Mouse (Mus musculus) intestine, embryonic 14.5 days (tissue): ENCODE results near the gene Prkab2. TPM values are rescaled to one million over a fixed set of nuclear protein-coding genes. Genes with fewer than 3 reads are reported as not detected.

Source experiments
- ATAC-seq: fragments of 200-750 bp; cut with Nextera tagmentation; replicated peaks from 2 replicates; pipeline ENCODE4 v1.8.0; 2017; ENCODE audit warnings: low read depth, moderate number of reproducible peaks, moderate TSS enrichment, moderate library complexity; ENCODE audit not compliant: low FRiP score, low TSS enrichment
- DNase-seq: peaks from one replicate; pipeline ENCODE4 v3.0.0-alpha.2; 2018; ENCODE audit warnings: low spot score
- H3K27ac ChIP-seq: fragments of 300-500 bp; sonication (generic); 2 replicates; pipeline ENCODE4 v1.5.1; 2014; ENCODE audit warnings: low read depth, mild to moderate bottlenecking, control low read depth
- H3K27me3 ChIP-seq: fragments of 300-500 bp; sonication (generic); replicated peaks from 2 replicates; pipeline ENCODE4 v1.6.1; 2014; ENCODE audit warnings: low read length, control low read depth; ENCODE audit not compliant: control insufficient read depth, insufficient read depth
- H3K36me3 ChIP-seq: fragments of 300-500 bp; sonication (generic); 2 replicates; pipeline ENCODE4 v1.6.1; 2014; ENCODE audit warnings: low read length, control low read depth; ENCODE audit not compliant: control insufficient read depth, insufficient read depth
- H3K4me1 ChIP-seq: fragments of 300-500 bp; sonication (generic); replicated peaks from 2 replicates; pipeline ENCODE4 v1.6.1; 2014; ENCODE audit warnings: low read length, control low read depth, mixed read lengths; ENCODE audit not compliant: control insufficient read depth, insufficient read depth
- H3K4me2 ChIP-seq: fragments of 300-500 bp; sonication (generic); 2 replicates; pipeline ENCODE4 v1.6.1; 2014; ENCODE audit warnings: low read length
- H3K4me3 ChIP-seq: fragments of 300-500 bp; sonication (generic); 2 replicates; pipeline ENCODE4 v1.5.1; 2014; ENCODE audit warnings: low read depth, low read length, control low read depth, mixed read lengths
- H3K9ac ChIP-seq: fragments of 300-500 bp; sonication (generic); 2 replicates; pipeline ENCODE4 v1.6.1; 2014; ENCODE audit warnings: mild to moderate bottlenecking, low read length
- H3K9me3 ChIP-seq: fragments of 300-500 bp; sonication (generic); 2 replicates; pipeline ENCODE4 v1.6.1; 2016; ENCODE audit warnings: low read length, control low read depth; ENCODE audit not compliant: control insufficient read depth
- WGBS: fragments of 180-500 bp; shearing (Covaris S2); extraction: QIAGEN DNeasy Blood & Tissue Kit; methylation state at CpG from one replicate; pipeline ENCODE4 v1.1.7; 2014; 5-methylcytosine and 5-hydroxymethylcytosine counted together
- microRNA-seq: library from miRNA; unstranded; fragments of <30 nt; microRNA quantifications from one replicate; pipeline ENCODE4, GENCODE M21; 2016
- polyA plus RNA-seq: library from polyadenylated mRNA; unstranded; fragments of >200 nt; fragmentation: Nextera tagmentation; extraction: Ambion mirVana; gene quantifications from 2 replicates; pipeline ENCODE4 v1.2.1, GENCODE M21; 2014

The Prkab2 gene
- polyA plus RNA-seq, 1 experiment from 2014 or later: 7.6 TPM

DNA sequence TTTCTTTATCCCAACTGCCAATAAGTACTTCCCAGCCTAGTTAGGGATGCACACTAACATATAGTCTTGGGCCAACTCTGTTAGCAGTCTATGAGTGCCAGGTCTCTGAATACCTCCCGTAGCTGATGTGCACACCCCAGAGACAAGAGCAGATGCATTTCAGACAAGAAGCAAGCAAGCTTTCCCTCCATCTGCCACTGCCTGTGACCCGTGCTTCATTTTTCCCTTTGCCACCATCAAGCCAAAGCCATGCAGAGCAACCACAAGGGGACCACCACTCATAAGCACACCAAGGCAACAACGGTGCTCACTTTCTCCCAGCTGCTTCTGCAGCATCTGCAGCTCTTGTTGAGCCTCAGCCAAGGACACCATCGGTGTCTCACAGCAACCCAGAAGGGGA, 48.6 kb downstream of the Prkab2 start:
- H3K27me3 ChIP-seq: no peaks in the 10 kb centered on the region
- no peak overlapping the region for H3K4me3 ChIP-seq
- WGBS: 91% methylated on average over 4 of the region's 4 CpGs
- no peak overlapping the region for H3K4me2 ChIP-seq
- no peak overlapping the region for H3K27ac ChIP-seq
- DNase-seq (no peak), ATAC-seq (no peak)
- H3K4me1 ChIP-seq: no peaks in the 10 kb centered on the region
- no peak overlapping the region for H3K9ac ChIP-seq
- no peaks in the 10 kb centered on the region for H3K9me3 ChIP-seq
- H3K36me3 ChIP-seq: no peaks in the 10 kb centered on the region

- Histone ChIP-seq H3K27ac (no peak overlapping the region), H3K36me3 (no peaks in the 10 kb centered on the region), H3K9me3 (no peaks in the 10 kb centered on the region), H3K4me3 (no peak overlapping the region), H3K4me1 (no peaks in the 10 kb centered on the region), H3K27me3 (no peaks in the 10 kb centered on the region), H3K9ac (no peak overlapping the region), H3K4me2 (no peak overlapping the region)
- no peak for DNase-seq
- no peak for ATAC-seq
- WGBS: 86% methylated on average over 11 of the region's 11 CpGs
These were observed 52.1 kb downstream of the Prkab2 start for GRCm38 (mm10) chr3:97710134-97710533.

DNA sequence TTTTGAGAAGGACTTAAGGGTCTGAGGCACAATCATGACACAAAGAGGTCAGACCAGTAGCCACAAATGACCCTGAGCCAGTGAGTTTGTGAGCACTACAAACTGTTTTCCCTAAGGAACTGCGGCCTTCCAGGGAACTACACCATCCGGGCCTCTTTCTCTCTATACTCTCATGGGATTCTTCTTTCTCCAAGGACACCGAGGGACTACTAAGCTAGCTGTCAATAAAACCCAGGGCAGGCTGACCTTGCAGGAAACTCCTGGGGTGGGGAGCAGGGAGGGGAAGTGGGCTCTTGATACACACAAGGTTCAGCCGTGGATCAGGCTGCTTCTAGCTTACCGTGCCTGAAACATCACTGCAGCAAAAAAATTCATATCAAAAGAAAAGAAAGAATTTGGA, 52.9 kb downstream of the Prkab2 start:
- WGBS: 48% methylated on average over 5 of the region's 5 CpGs
- Histone ChIP-seq H3K4me2 (no peak overlapping the region), H3K27me3 (no peaks in the 10 kb centered on the region), H3K9ac (no peak overlapping the region), H3K4me3 (no peak overlapping the region), H3K9me3 (no peaks in the 10 kb centered on the region), H3K4me1 (no peaks in the 10 kb centered on the region), H3K27ac (no peak overlapping the region), H3K36me3 (no peaks in the 10 kb centered on the region)
- ATAC-seq (no peak), DNase-seq (no peak)

DNA sequence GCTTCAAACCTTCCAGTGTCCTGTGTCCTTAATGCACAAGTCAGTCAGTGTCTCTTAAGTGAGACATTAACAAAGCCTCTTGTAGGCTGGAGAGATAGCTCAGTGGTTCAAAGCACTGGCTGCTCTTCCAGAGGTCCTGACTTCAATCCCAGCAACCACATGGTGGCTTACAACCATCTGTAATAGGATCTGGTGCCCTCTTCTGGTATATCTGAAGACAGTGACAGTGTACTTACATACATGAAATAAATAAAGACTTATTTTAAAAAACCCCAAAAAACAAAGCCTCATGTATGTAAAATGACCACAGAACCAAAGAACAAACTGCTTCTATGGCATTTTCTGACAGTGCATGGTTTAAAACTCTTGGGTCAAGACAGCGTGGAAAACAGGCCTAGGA, 57.9 kb downstream of the Prkab2 start:
- DNase-seq: no peak
- no peaks in the 10 kb centered on the region for H3K36me3 ChIP-seq

GRCm38 (mm10) chr3:97719116-97719515, 61.1 kb downstream of the Prkab2 start:
- no peak overlapping the region for H3K9ac ChIP-seq
- 83% methylated on average over 9 of the region's 9 CpGs for WGBS

More for the DNA sequence above, 57.9 kb downstream of the Prkab2 start:
- Histone ChIP-seq H3K4me3 (no peak overlapping the region), H3K27me3 (no peaks in the 10 kb centered on the region), H3K4me2 (no peak overlapping the region), H3K27ac (no peak overlapping the region), H3K9me3 (no peaks in the 10 kb centered on the region), H3K9ac (no peak overlapping the region), H3K4me1 (no peaks in the 10 kb centered on the region)
- 87% methylated on average over 1 of the region's 1 CpGs for WGBS
- ATAC-seq: no peak

More at GRCm38 (mm10) chr3:97719116-97719515, 61.1 kb downstream of the Prkab2 start:
- no peak for ATAC-seq
- Histone ChIP-seq H3K4me3 (no peak overlapping the region), H3K36me3 (no peaks in the 10 kb centered on the region), H3K9me3 (peaks cover 12% of the 10 kb centered on the region), H3K27me3 (no peaks in the 10 kb centered on the region), H3K4me2 (no peak overlapping the region), H3K27ac (no peak overlapping the region), H3K4me1 (no peaks in the 10 kb centered on the region)
- DNase-seq: no peak

Small RNA genes lying within 50 kb of the gene (microRNA-seq; reads per million reads assigned to microRNA genes)
- gene Mir7225: not detected

Other genes with a start within 250 kb of the Prkab2 start
- gene Olfr1402, start 236.2 kb upstream of the Prkab2 start, polyA plus RNA-seq: not detected in 2 replicates
- gene Chd1l, start 48.0 kb upstream of the Prkab2 start, polyA plus RNA-seq: 20.2 and 21.8 TPM in 2 replicates
- gene Fmo5, start 29.4 kb upstream of the Prkab2 start, polyA plus RNA-seq: 13.1 and 13.6 TPM in 2 replicates
- not detected in 2 replicates for gene Gm17651, start 16.5 kb downstream of the Prkab2 start, polyA plus RNA-seq
- gene Pde4dip, start 230.5 kb downstream of the Prkab2 start, polyA plus RNA-seq: 33.2 and 35.6 TPM in 2 replicates
- 132 and 143 TPM in 2 replicates for gene Sec22b, start 243.0 kb downstream of the Prkab2 start, polyA plus RNA-seq